Mouse (Mus musculus) heart, adult 11 months (tissue): Measurements from ENCODE around the gene Dnajc11.

ENCODE experiments used
- DNase-seq: peaks from one replicate; pipeline ENCODE4 v3.0.0; 2022

The Dnajc11 gene

GRCm38 (mm10) chr4:151988342-151989109 is 55.0 kb downstream of the Dnajc11 start, which contains the start of gene Thap3:
Gene Thap3, minus strand, starts transcription at chr4:151988997.
- DNase-seq: peak; percentile 98

GRCm38 (mm10) chr4:151989110-151989488 is 55.6 kb downstream of the Dnajc11 start:
- peak; percentile 93 for DNase-seq

GRCm38 (mm10) chr4:151992091-151992490 is 58.6 kb downstream of the Dnajc11 start:
- DNase-seq: peak; percentile 91

GRCm38 (mm10) chr4:151993035-151993434 is 59.5 kb downstream of the Dnajc11 start:
- no peak for DNase-seq

GRCm38 (mm10) chr4:151994228-151995171 is 61.0 kb downstream of the Dnajc11 start:
- peak; percentile 95 for DNase-seq

- DNase-seq: no peak
These were observed 62.1 kb downstream of the Dnajc11 start for GRCm38 (mm10) chr4:151995371-151996172.

- peak; percentile 100 for DNase-seq
These were observed 62.9 kb downstream of the Dnajc11 start, which contains the start of gene Phf13 for GRCm38 (mm10) chr4:151996173-151996950. Gene Phf13, minus strand, starts transcription at chr4:151996258.

- no peak for DNase-seq
These were observed 63.4 kb downstream of the Dnajc11 start for GRCm38 (mm10) chr4:151996951-151997222.

GRCm38 (mm10) chr4:151997701-151998100 is 64.2 kb downstream of the Dnajc11 start:
- DNase-seq: peak; percentile 82

- DNase-seq: peak; percentile 83
These were observed 66.0 kb downstream of the Dnajc11 start for GRCm38 (mm10) chr4:151999481-151999880.

GRCm38 (mm10) chr4:152000906-152001305 is 67.4 kb downstream of the Dnajc11 start:
- no peak for DNase-seq

- no peak for DNase-seq
These were observed 67.8 kb downstream of the Dnajc11 start for GRCm38 (mm10) chr4:152001335-152001734.

- no peak for DNase-seq
These were observed 68.6 kb downstream of the Dnajc11 start for GRCm38 (mm10) chr4:152002063-152002462.

GRCm38 (mm10) chr4:152006137-152006536 is 72.6 kb downstream of the Dnajc11 start:
- no peak for DNase-seq

- no peak for DNase-seq
These were observed 73.3 kb downstream of the Dnajc11 start for GRCm38 (mm10) chr4:152006812-152007211.

- DNase-seq: peak; percentile 97
These were observed 74.1 kb downstream of the Dnajc11 start for GRCm38 (mm10) chr4:152007481-152008147.

- peak; percentile 95 for DNase-seq
These were observed 74.6 kb downstream of the Dnajc11 start for GRCm38 (mm10) chr4:152008148-152008500.

- peak; percentile 100 for DNase-seq
These were observed 75.2 kb downstream of the Dnajc11 start, which contains the start of gene Klhl21 for GRCm38 (mm10) chr4:152008622-152009075. Gene Klhl21, plus strand, starts transcription at chr4:152008803.

- peak; percentile 97 for DNase-seq
These were observed 75.9 kb downstream of the Dnajc11 start for GRCm38 (mm10) chr4:152009076-152010051.

- peak; percentile 97 for DNase-seq
These were observed 76.7 kb downstream of the Dnajc11 start for GRCm38 (mm10) chr4:152010091-152010706.
